ENCODE assay signal across 8 mouse cellular contexts in the genomic region with DNA sequence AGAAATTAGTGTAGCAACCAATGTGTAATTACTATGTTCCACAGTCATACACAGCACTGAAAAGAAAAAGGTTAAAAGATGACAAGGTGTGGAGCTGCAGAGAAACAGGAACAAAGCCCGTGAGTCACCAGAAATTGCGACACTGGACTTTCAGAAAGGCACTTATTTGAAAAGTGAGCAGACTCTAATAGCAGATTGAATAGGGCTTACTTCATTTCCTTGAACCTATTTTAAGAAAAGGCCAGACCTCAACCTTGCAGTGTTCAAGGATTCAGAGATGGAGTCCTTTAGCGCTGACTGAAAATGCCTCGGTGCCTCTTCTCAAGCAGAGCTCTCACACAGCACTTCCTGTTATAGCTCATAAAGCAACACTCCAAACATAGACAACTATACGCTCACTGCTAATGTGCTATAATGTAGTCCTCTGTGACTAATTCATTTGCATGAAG.
A peak's percentile ranks its signal among the peaks of the same experiment; 100 is the strongest.
DNase-seq lines count a peak whose midpoint lies in the region; ATAC-seq and TF ChIP-seq lines count a peak whose summit lies in the region.

No protein-coding gene starts in this region.

- no peak overlapping the region for H3K4me2 ChIP-seq in kidney, embryonic 16.5 days (replicated peaks; ENCODE audit: low read depth, low read length)
- peak overlapping the region; percentile 12; the same call in 1 of the 2 replicates for H3K4me2 ChIP-seq in heart, embryonic 16.5 days (ENCODE audit: low read depth, low read length)

- H3K27ac ChIP-seq in kidney, embryonic 16.5 days (ENCODE audit: low read length), result peak overlapping the region; percentile 62
- peak overlapping the region; percentile 68 for H3K27ac ChIP-seq in heart, embryonic 16.5 days (ENCODE audit: low read length)

- CTCF ChIA-PET in Patski (lab: Charles Lee), result interaction anchor here (1.0 to 3.9 kb wide), 5 partner anchors 8 to 44 kb away, joined by 3 to 14 read pairs (median 3); no protein-coding TSS in a partner anchor

- no peaks in the 10 kb centered on the region for H3K36me3 ChIP-seq in kidney, embryonic 16.5 days (ENCODE audit: insufficient read depth, low read length)
- peaks cover 5% of the 10 kb centered on the region; the same call in 1 of the 2 replicates for H3K36me3 ChIP-seq in heart, embryonic 16.5 days (ENCODE audit: control insufficient read depth, insufficient read depth)

- in situ Hi-C loops in Patski (cut with MboI; ENCODE audit: low pct_unique_long_range_greater_than_20kb), result no loop called here

- H3K9ac ChIP-seq in kidney, embryonic 16.5 days (replicated peaks; ENCODE audit: low read length), result no peak overlapping the region
- H3K9ac ChIP-seq in heart, embryonic 16.5 days (ENCODE audit: low read length), result no peak overlapping the region

- no peaks in the 10 kb centered on the region for H3K27me3 ChIP-seq in kidney, embryonic 16.5 days (ENCODE audit: insufficient read depth, low read length)
- H3K27me3 ChIP-seq in Patski, result no peaks in the 10 kb centered on the region
- H3K27me3 ChIP-seq in heart, embryonic 16.5 days (ENCODE audit: control insufficient read depth, insufficient read depth, low read length), result no peaks in the 10 kb centered on the region

- H3K4me1 ChIP-seq in kidney, embryonic 16.5 days (ENCODE audit: insufficient read depth, low read length), result no peaks in the 10 kb centered on the region
- H3K4me1 ChIP-seq in heart, embryonic 16.5 days (ENCODE audit: control insufficient read depth, insufficient read depth, low read length), result no peaks in the 10 kb centered on the region; the same call in 1 of the 2 replicates

- DNase-seq in kidney, postnatal 14 days, result no peak
- DNase-seq in Patski (ENCODE audit: low read depth, low spot score), result peak; percentile 79
- no peak for DNase-seq in spleen, postnatal 4 days (ENCODE audit: low spot score in 2 of 2)
- no peak for DNase-seq in left cerebral cortex, adult 11 months (ENCODE audit: low spot score)
- no peak for DNase-seq in thymus, postnatal 36 days

- no peak for ATAC-seq in kidney, embryonic 16.5 days (ENCODE audit: low FRiP score, low TSS enrichment)
- peak; percentile 94 for ATAC-seq in Patski
- peak; percentile 60 for ATAC-seq in heart, embryonic 16.5 days (replicated peaks; ENCODE audit: extremely low read depth, insufficient read depth, low FRiP score)
- ATAC-seq in monocyte, adult 5-6 weeks (replicated peaks; ENCODE audit: insufficient number of reproducible peaks, low FRiP score, low TSS enrichment, poor library complexity, severe bottlenecking), result peak; percentile 92

- no peaks in the 10 kb centered on the region for H3K9me3 ChIP-seq in kidney, embryonic 16.5 days (ENCODE audit: low read length)
- no peaks in the 10 kb centered on the region for H3K9me3 ChIP-seq in heart, embryonic 16.5 days (replicated peaks; ENCODE audit: control insufficient read depth, low read length)

- no peak for TF ChIP-seq CTCF in Patski (IDR thresholded peaks at IDR 0.05)

- 68% methylated on average over 5 of the region's 5 CpGs for WGBS in kidney, embryonic 16.5 days
- WGBS in heart, embryonic 16.5 days, result 43% methylated on average over 5 of the region's 5 CpGs

- POLR2A ChIA-PET in Patski (lab: Charles Lee), result interaction anchor here (1.4 to 1.7 kb wide), 2 partner anchors 12 to 26 kb away, joined by 3 to 5 read pairs; no protein-coding TSS in a partner anchor

- H3K4me3 ChIP-seq in kidney, embryonic 16.5 days (ENCODE audit: low read length), result no peak overlapping the region
- H3K4me3 ChIP-seq in heart, embryonic 16.5 days (ENCODE audit: low read length), result no peak overlapping the region
